Mouse (Mus musculus) thymus, adult 18-20 months (tissue): ENCODE data around the gene Gm21833.
"Not testable (repeated sequence)": the region's sequence is repeated elsewhere in the genome, so short reads cannot be mapped to it uniquely, and the experiment has no call there.

ENCODE experiments used
- DNase-seq, 2 experiments: peaks; one replicate each; pipeline ENCODE4 v3.0.0; 2022; ENCODE audit warnings: mixed read lengths in 2 of 2

The Gm21833 gene

GRCm38 (mm10) chr16:82828082-82828481 lies at the start of gene Gm21833:
Gene Gm21833, plus strand, starts transcription at chr16:82828382.
- not testable (repeated sequence) for DNase-seq

GRCm38 (mm10) chr16:82789521-82789920 lies 38.7 kb upstream of the Gm21833 start:
- DNase-seq, result no peak

GRCm38 (mm10) chr16:82796489-82796888 lies 31.7 kb upstream of the Gm21833 start:
- no peak for DNase-seq

- DNase-seq, result no peak
These were observed 12.9 kb upstream of the Gm21833 start for GRCm38 (mm10) chr16:82815255-82815654.

- no peak for DNase-seq
These were observed 11.6 kb upstream of the Gm21833 start for GRCm38 (mm10) chr16:82816615-82817014.

GRCm38 (mm10) chr16:82855752-82856151 lies 27.6 kb downstream of the Gm21833 start:
- no peak for DNase-seq

GRCm38 (mm10) chr16:82864590-82864989 lies 36.4 kb downstream of the Gm21833 start:
- DNase-seq, result no peak
